Mouse (Mus musculus) adrenal gland, adult 18-20 months (tissue): ENCODE results near the gene Cdhr5. TPM values are rescaled to one million over a fixed set of nuclear protein-coding genes. Genes with fewer than 3 reads are reported as not detected.
"Not testable (repeated sequence)": the region's sequence is repeated elsewhere in the genome, so short reads cannot be mapped to it uniquely, and the experiment has no call there.

Experiments used
- DNase-seq, 2 experiments: peaks; one replicate each; pipeline ENCODE4 v3.0.0; 2021 to 2022; ENCODE audit warnings: low spot score in 2 of 2
- total RNA-seq, 2 experiments: library from RNA; stranded (reverse); gene quantifications; 1 replicate in 1 of 2; 2 replicates in 1 of 2; pipeline ENCODE4 v1.2.3; 2021

The Cdhr5 gene
- total RNA-seq, 2 experiments from 2014 or later: 1.6 to 9.5 TPM

DNA sequence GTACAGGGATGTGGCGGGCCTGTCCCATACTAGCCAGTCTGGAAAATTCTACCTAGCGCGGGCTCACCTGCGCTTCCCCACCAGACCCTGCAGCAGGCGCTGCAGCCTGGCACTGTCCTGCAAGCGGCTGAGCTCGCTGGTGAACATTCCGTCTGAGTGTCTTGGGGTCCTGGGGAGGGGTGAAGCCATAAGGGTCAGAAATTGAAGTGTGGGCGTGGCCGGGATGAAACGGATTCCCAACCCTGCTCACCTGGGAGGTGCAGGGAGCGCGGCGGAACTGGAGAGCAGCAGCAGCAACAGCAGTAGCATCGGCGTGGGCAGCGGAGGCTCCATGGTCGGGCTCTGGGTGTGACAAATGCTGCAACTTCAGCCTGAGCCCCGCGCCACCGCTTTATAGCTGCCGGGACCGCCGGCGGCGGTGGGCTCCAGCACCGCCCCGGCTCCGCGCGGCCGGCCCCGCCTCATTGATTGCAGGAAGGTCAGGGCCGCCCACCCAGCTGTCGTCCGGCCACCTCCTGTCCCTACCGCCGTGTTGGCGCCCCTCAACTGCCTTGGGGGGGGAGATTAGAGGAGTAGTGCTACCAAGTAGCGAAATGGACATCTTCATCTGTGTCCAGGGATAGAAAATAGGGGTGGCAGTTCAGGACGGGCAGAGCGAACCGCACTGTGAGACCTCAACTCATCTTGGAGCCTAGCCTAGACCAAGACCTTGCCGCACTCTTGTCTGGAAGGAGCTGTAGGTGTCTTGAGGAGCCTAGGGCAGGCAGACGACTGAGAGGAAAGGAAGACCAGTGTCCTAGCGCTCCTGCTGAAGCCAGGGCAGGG is 2.4 kb upstream of the Cdhr5 start, which contains the start of gene Sct:
TSS of gene Sct (minus strand) at position 368 of the 825 bp plus-strand sequence.
- no peak for DNase-seq

GRCm38 (mm10) chr7:141277701-141278678 is 1.4 kb upstream of the Cdhr5 start:
- no peak for DNase-seq

DNA sequence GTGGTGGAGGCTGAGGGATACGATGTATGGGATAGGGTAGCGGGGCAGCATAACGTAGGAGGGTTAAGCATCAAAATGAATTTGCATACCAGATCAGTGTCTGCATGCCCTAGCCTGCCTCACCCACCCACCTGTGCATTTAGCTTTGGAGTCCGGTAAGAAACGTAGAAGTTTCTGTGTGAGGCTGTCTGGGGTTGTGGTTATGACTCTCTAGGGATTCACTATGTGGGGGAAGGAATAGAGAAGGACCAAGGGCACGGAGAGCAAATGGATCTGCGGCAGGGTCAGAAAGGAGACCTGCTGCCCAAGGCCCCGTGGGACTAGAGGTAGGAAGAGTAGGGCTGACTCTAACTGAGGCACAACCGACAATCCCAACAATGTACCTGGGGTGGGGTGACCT is 1.2 kb downstream of the Cdhr5 start:
- DNase-seq: no peak

- no peak for DNase-seq
Measured at GRCm38 (mm10) chr7:141270631-141271030, 6.0 kb downstream of the Cdhr5 start.

DNA sequence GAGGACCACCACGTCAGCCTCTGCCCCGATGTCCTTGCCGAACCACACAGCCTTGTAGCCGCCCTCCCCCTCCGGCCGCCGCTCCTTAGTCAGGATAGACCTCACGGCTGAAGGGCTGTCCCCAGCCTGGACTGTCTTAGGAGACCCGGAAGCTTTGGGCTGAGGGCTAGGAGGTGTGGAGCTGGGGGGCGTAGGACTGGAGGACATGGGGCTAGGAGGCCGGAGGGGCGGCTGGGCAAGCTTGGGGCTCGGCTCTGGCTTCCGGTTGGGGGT is 7.4 kb downstream of the Cdhr5 start:
- DNase-seq: no peak

DNA sequence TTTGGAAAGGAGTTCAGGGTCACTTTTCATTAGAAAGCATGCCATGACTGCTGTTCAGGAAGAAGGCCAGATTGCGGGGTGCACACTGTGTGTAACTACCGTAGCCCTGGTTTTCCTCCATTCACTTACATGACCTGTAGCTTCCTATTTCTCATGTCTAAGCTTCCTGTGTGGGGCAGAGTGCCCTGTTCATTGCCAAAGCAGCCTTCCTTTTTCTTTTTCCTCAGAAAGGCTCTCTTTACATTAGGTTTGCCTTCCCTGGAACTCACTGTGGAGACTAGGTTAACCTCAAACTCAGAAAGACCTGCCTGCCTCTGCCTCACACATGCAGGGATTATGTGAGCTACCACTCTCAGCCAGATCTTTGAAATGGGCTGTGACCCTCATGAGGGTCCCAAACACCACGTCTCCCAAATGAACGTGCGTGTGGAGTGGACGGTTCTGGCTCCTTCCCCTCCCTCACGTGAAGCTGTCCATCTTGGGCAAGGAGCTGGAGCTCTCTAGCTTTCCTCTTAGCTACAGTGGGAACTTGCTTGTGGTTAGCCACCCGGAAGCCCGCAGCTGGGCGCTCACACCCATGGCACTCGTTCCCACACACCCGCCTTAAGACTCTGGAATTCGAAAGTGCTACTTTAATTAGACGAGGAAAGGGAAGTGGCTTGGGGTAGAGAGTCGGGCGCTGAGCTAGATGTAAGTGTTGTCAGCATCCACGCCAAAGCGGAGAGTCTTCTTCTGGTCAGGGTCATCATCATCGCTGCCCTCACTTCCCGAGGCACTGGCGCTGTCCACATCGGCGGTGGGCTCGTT is 7.9 kb downstream of the Cdhr5 start:
- DNase-seq: no peak

- peak; percentile 61 to 65 for DNase-seq
Measured at GRCm38 (mm10) chr7:141265739-141266561, 10.6 kb downstream of the Cdhr5 start, which contains the start of gene Irf7. Gene Irf7 (minus strand): TSS chr7:141266481.

DNA sequence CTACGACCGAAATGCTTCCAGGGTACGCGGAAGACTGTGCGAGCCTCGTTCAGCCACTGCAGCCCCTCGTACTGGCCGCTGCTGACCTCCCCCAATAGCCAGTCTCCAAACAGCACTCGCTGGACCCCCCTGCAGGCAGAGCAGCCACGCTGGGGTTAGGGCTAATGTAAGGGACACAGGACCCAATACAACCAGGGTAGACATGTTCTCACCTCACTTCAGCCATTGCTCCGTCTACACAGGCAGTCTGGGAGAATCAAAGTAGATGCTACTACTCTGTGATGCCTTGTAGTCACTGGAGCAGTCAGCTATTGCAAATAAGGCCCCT is 11.2 kb downstream of the Cdhr5 start:
- DNase-seq: no peak

GRCm38 (mm10) chr7:141264761-141265410 is 11.7 kb downstream of the Cdhr5 start:
- peak; percentile 40 to 45 for DNase-seq

- no peak for DNase-seq
Measured at GRCm38 (mm10) chr7:141264041-141264700, 12.4 kb downstream of the Cdhr5 start.

GRCm38 (mm10) chr7:141263640-141264039 is 12.9 kb downstream of the Cdhr5 start:
- DNase-seq: no peak

DNA sequence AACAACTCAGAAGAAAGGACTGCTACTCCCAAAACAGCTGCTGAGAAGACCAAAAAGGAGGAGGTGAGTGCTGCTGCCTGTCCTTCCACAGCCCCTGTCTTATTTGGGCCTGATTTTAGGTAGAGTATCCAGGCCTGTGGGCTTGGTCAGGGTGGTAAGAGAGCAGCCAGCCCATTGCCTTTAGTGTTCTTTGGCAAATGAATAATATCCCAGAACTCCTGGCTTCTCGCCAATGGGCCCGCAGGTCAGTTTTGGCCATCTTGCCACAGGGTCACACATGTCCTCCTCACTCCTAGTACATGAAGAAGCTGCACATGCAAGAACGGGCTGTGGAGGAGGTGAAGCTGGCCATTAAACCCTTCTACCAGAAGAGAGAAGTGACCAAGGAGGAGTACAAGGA is 15.1 kb downstream of the Cdhr5 start:
- no peak for DNase-seq

DNA sequence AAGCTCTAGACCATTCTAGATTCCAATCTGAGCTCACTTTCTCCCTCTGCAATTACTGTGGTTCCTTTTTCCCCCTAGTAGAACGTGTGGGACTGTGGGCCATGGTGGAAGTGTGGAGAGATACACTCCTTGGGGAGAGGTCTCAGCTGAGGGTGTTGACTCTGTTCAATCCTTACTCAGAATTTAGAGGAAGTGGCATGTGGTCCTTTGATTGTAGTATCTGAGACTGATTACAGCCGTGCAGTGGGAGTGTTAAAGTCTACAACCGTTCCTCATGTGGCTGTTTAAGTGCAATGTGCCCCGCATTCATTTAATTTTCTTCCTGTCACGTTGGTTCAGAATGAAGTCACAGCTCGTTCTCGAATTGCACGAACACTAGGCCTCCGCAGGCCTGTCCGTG is 20.4 kb downstream of the Cdhr5 start:
- DNase-seq: no peak

DNA sequence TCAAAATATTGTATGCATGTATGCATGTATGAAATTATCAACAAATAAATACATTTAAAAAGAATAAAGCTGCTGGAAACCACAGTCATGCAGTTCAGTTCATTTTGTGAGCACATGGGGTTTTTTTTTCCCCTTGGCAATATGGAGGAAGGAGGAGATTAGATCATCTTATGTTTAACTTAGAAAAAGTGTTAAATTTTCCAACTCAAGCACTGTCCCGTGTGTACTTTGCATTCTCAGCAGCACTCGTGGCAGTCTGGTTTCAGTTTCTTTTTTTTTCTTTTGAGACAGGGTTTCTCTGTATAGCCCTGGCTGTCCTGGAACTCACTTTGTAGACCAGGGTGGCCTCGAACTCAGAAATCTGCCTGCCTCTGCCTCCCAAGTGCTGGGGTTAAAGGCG is 26.1 kb downstream of the Cdhr5 start:
- not testable (repeated sequence) for DNase-seq

GRCm38 (mm10) chr7:141231551-141231950 is 45.0 kb downstream of the Cdhr5 start:
- DNase-seq: no peak

DNA sequence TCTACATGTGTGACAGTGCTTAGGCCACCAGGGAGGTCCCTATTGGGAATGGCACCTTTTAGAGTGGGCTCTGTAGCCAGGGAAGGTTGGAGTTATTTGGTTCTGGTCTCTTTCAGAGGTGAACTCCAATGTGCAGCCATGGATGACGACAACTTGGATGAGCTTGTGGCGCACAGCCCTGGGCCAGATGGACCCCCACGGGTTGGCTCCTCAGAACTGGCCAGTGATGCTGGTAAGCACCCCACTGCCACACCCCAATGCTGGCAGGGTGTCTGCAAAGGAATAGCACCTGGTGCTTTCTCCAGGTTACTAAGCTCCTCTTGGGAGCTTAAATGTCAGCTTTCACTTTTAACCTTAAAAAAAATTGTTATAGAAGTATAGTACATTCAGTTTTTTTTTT is 45.5 kb downstream of the Cdhr5 start:
- DNase-seq: no peak

- no peak for DNase-seq
Measured at GRCm38 (mm10) chr7:141230570-141230969, 46.0 kb downstream of the Cdhr5 start.

DNA sequence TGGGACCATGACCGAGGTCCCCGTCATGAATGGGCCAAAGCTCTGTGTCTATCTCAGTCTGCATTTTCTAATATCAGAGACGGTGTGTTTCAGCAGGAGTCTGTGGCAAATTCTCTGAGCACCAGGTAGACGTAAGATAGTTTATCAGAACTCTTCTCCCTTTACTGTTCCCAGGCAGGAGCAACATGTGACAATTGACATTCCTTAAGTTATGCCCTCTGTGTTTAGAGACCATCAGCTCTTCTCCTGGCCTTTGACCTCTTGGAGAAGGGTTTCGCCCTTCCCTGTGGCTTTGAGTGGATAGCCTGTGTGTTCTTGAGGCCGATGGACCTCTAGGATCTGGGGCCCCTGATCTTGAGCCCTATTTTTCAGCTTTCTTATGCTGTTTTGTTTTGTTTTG is 46.9 kb downstream of the Cdhr5 start:
- DNase-seq: no peak
